Mouse (Mus musculus) embryo, embryonic 9.5 days (tissue): ENCODE results near the gene Gm49486.
A peak's percentile ranks its signal among the peaks of the same experiment; 100 is the strongest.

Experiments used
- DNase-seq: peaks from one replicate; pipeline ENCODE4 v3.0.0-alpha.2; 2017; ENCODE audit errors: extremely low spot score

Gene Gm49486

GRCm38 (mm10) chr15:79270317-79271123 is 41.3 kb downstream of the Gm49486 start:
- peak; percentile 68 for DNase-seq

DNA sequence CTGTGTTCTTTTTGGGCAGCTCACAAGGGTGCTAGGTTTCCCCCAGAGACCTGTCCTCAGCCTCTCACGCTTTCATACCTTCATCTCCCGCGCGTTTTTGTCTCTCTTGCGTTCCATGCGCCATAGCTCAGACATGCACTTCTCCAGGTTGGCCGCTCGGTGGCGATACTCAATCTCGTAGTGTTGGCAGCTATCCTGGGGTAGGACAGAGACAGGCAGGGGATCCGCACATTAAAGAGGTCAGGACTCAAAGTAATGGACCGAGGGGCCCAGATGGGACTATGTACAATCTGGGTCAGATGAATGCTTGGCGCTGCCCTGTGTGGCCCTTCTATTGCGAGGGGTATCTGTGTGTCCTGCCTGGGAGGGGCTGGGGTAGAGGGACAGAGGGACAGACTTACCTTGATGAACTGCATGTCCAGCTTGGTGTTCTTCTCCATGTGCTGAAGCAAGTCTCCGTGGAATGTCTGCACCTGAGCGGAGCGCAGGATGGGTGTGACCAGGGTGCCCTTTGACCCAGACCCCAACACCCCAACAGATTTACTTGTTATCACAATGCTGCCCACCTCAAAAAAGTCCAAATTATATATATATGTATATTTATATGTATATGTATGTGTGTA is 42.0 kb downstream of the Gm49486 start:
- peak; percentile 58 for DNase-seq

DNA sequence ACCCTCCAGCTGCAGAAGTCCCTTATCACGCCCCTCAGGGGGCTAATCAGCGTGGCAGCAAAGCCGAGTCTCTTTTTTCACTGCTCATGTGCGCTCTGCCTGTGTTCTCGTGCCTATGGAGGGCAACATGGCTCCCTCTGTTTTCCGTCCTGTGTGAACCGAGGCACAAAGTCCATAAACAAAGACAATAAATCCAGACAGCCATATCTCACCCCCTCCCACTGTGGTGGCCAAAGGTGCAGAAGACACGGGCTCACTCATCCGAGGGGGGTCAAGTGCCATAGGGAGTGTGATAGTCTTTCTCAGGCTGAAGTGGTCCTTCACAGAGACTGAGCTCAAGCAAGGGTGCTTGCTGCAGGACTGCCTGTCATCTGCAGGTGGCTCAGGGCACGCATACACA is 43.8 kb downstream of the Gm49486 start:
- no peak for DNase-seq

DNA sequence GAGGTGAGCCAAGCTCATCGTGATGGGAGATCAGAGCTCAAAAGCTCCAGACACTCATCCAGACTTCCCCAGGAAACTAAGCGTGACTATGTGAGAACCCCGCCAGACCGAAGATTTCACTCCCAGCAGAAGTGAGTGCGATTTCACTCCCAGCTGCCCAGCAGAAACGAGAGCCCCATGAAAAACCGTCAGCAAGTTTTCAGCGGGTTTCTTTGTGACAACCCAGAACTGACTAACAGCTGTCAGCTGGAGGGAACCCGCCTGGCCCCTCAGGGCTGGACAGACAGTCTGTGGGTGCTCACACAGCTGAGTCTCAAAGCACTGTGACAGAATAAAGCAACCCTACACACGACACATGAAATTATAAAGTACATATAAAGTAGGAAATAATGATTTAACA is 48.5 kb downstream of the Gm49486 start:
- DNase-seq: no peak

GRCm38 (mm10) chr15:79280209-79280608 is 51.0 kb downstream of the Gm49486 start:
- DNase-seq: no peak

- DNase-seq: no peak
Measured at GRCm38 (mm10) chr15:79280850-79281249, 51.7 kb downstream of the Gm49486 start.

- no peak for DNase-seq
Measured at GRCm38 (mm10) chr15:79281389-79281788, 52.2 kb downstream of the Gm49486 start.

DNA sequence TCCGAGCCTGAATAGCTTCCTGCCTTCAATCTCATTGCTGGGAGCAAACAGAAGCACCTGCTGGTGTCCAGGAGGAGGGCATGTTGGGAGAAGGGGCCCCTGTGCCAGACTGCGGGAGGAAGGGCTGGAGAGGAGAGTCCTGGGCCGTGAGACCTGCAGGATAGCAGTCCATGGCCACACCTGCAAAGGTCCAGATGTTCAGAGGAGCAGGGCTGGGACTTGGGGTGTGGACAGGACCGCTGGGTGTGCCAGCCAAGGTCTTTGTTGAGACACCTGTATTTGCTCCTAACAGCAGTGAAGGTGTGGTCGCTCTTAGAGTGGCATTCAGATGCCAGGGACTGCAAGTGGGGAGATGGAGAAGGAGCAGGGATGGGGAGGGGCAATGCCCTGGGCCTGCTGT is 53.2 kb downstream of the Gm49486 start:
- DNase-seq: no peak

GRCm38 (mm10) chr15:79283371-79283770 is 54.2 kb downstream of the Gm49486 start:
- no peak for DNase-seq

DNA sequence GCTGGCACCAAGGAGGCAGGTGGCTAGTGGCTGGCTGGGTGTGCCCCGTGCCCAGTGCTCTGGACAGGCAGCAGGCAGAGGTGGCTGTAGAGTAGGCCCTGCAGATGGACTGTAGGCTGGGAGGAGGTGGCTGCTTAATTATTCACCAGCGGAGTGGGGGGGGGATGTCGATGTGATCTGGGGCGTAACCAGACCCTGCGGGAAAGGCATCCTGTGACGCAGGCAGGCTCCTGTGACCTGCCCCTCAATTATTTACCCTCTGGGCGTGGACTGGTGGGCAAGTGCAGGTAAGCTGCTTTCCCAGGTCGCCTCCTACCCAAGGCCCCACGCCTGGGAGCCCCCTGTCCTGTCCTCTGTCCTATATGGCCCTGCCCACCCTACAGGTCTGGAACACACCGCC is 56.2 kb downstream of the Gm49486 start, which contains the start of gene Baiap2l2:
Baiap2l2 (minus strand) TSS at position 139 of the 400 bp plus-strand sequence.
- no peak for DNase-seq

- no peak for DNase-seq
Measured at GRCm38 (mm10) chr15:79286141-79286540, 57.0 kb downstream of the Gm49486 start.

DNA sequence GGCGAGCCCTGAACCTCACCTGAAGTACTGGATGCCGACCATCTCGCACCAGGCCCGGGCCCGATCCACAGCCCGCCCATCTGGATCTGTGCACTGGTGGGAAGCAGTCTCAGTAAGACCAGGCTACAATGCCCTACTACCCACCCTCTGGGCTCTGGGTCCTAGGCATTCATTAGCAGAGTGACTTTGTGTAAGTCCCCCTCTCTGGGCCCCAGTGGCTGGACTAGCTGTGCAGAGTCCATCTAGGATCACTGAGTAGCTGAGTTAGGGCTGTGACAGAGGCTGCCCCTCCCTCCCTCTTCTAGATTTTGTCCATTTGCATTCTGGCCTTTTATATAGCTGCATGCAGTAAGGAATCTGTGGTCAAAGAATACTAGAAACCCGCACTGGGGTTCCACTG is 57.9 kb downstream of the Gm49486 start:
- DNase-seq: no peak

DNA sequence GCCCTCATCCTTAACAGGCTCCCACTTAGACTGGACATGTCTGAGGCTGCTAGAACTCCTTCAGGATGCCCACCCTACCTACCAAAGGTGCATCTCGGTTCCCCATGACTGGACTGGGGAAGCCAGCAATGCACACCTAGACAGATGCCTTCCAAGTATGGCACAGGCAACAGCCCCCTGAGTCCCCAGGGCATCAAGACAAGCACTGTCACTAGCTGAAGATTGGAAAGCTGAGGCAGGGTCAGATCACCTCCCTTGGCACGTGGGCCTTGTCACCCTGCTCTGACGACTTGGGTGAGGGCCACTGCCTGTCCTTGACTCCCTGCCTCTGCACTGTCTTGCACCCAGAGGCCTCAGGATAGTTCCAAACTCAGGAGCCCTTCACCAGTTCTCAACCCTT is 59.2 kb downstream of the Gm49486 start:
- DNase-seq: no peak

- no peak for DNase-seq
Measured at GRCm38 (mm10) chr15:79289441-79289840, 60.2 kb downstream of the Gm49486 start.

DNA sequence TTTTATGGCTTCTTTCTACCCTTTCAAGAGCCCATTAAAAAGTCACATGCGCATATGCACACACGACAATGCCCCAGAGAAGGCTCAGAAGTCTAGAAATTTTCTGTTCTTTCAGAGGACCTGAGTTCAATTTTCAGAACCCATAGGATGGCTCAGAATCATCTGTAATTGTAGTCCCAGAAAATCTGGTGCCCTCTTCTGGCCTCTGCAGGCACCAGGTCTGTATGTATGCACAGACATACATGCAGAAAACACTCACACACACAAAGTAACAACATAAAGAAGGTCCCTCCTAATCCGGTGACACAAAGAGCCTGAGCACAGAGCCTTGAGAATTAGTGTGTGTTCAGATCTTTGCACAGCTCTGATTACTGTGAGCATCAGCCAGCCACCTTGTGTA is 61.1 kb downstream of the Gm49486 start:
- no peak for DNase-seq

DNA sequence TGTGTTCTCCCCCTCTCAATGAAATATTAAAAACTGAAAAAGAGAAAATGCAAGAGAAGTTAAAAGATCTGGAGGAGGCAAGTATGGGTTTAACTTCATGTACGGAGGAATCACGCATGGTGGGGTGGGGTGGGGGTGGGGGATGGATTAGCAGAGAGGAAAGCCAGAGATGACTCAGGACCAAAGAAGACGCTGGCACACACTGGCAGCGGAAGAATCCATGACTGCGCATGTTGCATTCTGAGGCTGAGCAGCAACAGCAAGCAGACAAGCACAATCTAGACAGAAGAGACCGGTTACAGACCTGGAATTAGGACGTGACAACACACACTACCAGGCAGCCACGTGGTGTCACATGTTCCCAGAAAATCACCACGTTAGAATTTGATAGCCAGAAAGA is 63.6 kb downstream of the Gm49486 start:
- no peak for DNase-seq

DNA sequence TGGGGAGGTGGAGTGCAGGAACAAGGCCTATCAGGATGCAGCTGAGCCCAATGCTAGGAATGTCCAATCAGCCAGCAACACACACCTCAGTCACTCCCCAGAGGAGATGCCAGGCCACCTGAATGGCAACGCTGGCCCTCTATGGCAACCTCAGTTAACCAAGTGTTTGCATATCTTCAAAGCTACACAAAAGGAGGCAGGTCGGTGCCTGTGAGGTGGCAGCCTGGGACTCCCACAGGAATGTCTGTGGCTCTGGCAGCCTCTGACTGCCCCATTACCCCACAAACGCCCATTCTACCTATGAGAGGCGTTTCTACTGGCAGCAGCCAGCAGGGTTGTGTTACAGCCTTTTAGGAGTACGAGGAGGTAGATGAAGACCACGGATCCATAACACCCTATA is 69.4 kb downstream of the Gm49486 start:
- DNase-seq: no peak

GRCm38 (mm10) chr15:79299563-79300155 is 70.5 kb downstream of the Gm49486 start:
- no peak for DNase-seq

DNA sequence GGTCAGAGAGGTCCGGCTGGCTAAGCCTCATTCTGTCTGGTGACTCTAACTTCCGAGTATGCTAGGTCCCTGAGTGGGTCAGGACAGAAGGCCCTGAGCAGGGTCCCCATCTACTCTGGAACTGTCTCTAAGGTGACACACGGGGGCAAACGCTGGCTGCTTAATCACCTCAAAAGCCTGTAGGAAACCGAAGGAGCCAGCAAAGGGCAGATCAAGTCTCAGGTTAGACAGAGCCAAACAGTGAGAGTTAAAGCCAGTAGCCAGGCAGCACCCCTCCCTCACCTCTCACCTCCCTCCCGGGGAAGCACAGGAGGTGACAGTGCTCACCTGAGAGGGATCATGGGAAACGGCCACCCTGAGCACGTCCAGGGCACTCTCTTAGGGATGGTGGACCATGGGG is 74.5 kb downstream of the Gm49486 start:
- no peak for DNase-seq

DNA sequence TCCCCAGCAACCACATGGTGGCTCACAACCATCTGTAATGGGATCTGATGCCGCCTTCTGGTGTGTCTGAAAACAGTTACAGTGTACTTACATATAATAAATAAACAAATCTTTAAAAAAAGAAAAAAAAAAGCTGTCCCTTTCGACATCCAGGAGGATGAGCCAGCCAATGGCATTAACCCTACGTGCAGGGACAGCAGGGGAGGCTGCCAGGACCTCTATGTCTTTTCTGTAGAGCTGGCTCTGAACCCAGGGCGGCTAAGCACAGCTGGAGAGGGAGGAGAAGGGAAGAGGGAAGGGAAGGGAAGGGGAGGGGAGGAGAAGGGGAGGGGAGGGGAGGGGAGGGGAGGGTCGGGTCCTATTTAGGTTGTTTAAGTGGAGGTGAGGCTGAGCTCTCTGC is 75.6 kb downstream of the Gm49486 start:
- no peak for DNase-seq

- DNase-seq: no peak
Measured at GRCm38 (mm10) chr15:79306043-79306637, 76.9 kb downstream of the Gm49486 start.
